Mouse (Mus musculus) mouse trophoblast stem cell (cell line): ENCODE results near the gene Casc3.

Experiments used
- in situ Hi-C, 2 experiments: fragments of 300-500 bp; cut with MseI, MboI; formaldehyde crosslinking; loops; 2 replicates in 1 of 2; 3 replicates in 1 of 2; pipeline ENCODE4 v1.15.1; 2025

Casc3 gene

GRCm38 (mm10) chr11:98772667-98773171 lies 32.0 kb upstream of the Casc3 start:
- in situ Hi-C loops, result no loop called here

GRCm38 (mm10) chr11:98773635-98774295 lies 30.9 kb upstream of the Casc3 start:
- in situ Hi-C loops, result no loop called here

GRCm38 (mm10) chr11:98774582-98775347 lies 29.9 kb upstream of the Casc3 start, which contains the start of gene Nr1d1:
Nr1d1 (minus strand) TSS chr11:98775333.
- in situ Hi-C loops, result no loop called here

GRCm38 (mm10) chr11:98775348-98776051 lies 29.2 kb upstream of the Casc3 start:
- in situ Hi-C loops, result no loop called here

GRCm38 (mm10) chr11:98776052-98776764 lies 28.5 kb upstream of the Casc3 start:
- in situ Hi-C loops, result no loop called here

- in situ Hi-C loops, result no loop called here
These were observed 27.7 kb upstream of the Casc3 start for GRCm38 (mm10) chr11:98776843-98777590.

GRCm38 (mm10) chr11:98777888-98778287 lies 26.8 kb upstream of the Casc3 start:
- in situ Hi-C loops, result no loop called here

- in situ Hi-C loops, result no loop called here
These were observed 22.7 kb upstream of the Casc3 start for GRCm38 (mm10) chr11:98781851-98782512.

GRCm38 (mm10) chr11:98782651-98783235 lies 22.0 kb upstream of the Casc3 start:
- in situ Hi-C loops, result no loop called here

GRCm38 (mm10) chr11:98783236-98783696 lies 21.4 kb upstream of the Casc3 start:
- in situ Hi-C loops, result no loop called here

- in situ Hi-C loops, result no loop called here
These were observed 20.6 kb upstream of the Casc3 start for GRCm38 (mm10) chr11:98784139-98784538.

GRCm38 (mm10) chr11:98785214-98785613 lies 19.5 kb upstream of the Casc3 start:
- in situ Hi-C loops, result loop anchor here in 1 of 2 experiments (5.0 kb wide), 1 partner anchor 83 kb away; the partner anchor contains the start of gene Csf3

- in situ Hi-C loops, result loop anchor here in 1 of 2 experiments (5.0 kb wide), 1 partner anchor 84 kb away; the partner anchor contains the start of gene Csf3
These were observed 18.9 kb upstream of the Casc3 start for GRCm38 (mm10) chr11:98785772-98786281.

GRCm38 (mm10) chr11:98786359-98787214 lies 18.1 kb upstream of the Casc3 start:
- in situ Hi-C loops, result loop anchor here in 1 of 2 experiments (5.0 kb wide), 1 partner anchor 84 kb away; the partner anchor contains the start of gene Csf3

- in situ Hi-C loops, result loop anchor here in 1 of 2 experiments (5.0 kb wide), 1 partner anchor 85 kb away; the partner anchor contains the start of gene Csf3
These were observed 17.5 kb upstream of the Casc3 start for GRCm38 (mm10) chr11:98787229-98787628.

GRCm38 (mm10) chr11:98787691-98788090 lies 17.0 kb upstream of the Casc3 start:
- in situ Hi-C loops, result loop anchor here in 1 of 2 experiments (5.0 kb wide), 1 partner anchor 85 kb away; the partner anchor contains the start of gene Csf3

GRCm38 (mm10) chr11:98788139-98788538 lies 16.6 kb upstream of the Casc3 start:
- in situ Hi-C loops, result loop anchor here in 1 of 2 experiments (5.0 kb wide), 1 partner anchor 86 kb away; the partner anchor contains the start of gene Csf3
